Mouse (Mus musculus): ENCODE data around the gene Gzmn.

DNA sequence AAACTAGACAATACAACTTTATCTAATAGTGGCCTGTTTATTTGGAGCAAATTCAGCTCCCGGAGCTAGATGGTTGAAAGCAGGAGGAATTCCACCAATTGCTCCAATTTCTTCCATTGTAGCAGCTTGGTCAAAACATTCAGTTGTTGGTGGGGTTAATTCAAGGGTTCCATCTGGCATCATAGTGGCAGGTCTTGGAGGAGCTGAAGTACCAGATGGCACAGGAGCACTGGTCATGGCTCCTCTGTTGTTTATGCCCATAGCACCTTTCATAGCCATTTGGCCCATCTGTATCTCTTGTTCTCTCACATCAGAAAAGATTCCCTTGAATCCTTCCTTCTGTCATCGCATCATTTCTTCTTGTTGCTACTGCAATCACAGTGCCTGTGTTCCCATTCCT lies 12.3 kb downstream of the Gzmn start:
- TF ChIP-seq CTCF (IDR thresholded peaks at IDR 0.05; ENCODE audit: low read depth, low read length) (no peak), POLR2A (IDR thresholded peaks at IDR 0.05; ENCODE audit: extremely low read depth, insufficient read depth, low read length) (no peak)

Data from liver, adult 2 months (tissue).